Mouse (Mus musculus): ENCODE results near the gene Phc1. TPM values are rescaled to one million over a fixed set of nuclear protein-coding genes. Genes with fewer than 3 reads are reported as not detected.
"Not testable (repeated sequence)": the region's sequence is repeated elsewhere in the genome, so short reads cannot be mapped to it uniquely, and the experiment has no call there.

Gene Phc1
- polyA plus RNA-seq (2016; fragmentation: Nextera tagmentation; extraction: Ambion mirVana), result 26.6 and 29.3 TPM in 2 replicates

- Histone ChIP-seq H3K27me3 (ENCODE audit: low read depth, poor library complexity, severe bottlenecking) (no peaks in the 10 kb centered on the region), H3K36me3 (peaks cover 12% of the 10 kb centered on the region), H3K9me3 (replicated peaks) (no peaks in the 10 kb centered on the region), H3K4me3 (peak within 1 kb of the TSS; percentile 80), H3K27ac (replicated peaks) (peak within 1 kb of the TSS; percentile 96), H3K4me1 (peaks cover 43% of the 10 kb centered on the region)
- no peak for DNase-seq (ENCODE audit: low spot score)
- WGBS, result under 1% methylated on average over 17 of the region's 17 CpGs
Measured at GRCm38 (mm10) chr6:122340349-122341000, at the start of gene Phc1. Phc1 (minus strand) TSS chr6:122340561.

GRCm38 (mm10) chr6:122389986-122390385 is 49.6 kb upstream of the Phc1 start:
- H3K27ac ChIP-seq (replicated peaks); H3K27me3 ChIP-seq (ENCODE audit: low read depth, poor library complexity, severe bottlenecking); H3K9me3 ChIP-seq (replicated peaks); H3K36me3 ChIP-seq; DNase-seq (ENCODE audit: low spot score); H3K4me1 ChIP-seq; H3K4me3 ChIP-seq: not testable (repeated sequence)
- WGBS, result 71% methylated on average over 3 of the region's 3 CpGs

GRCm38 (mm10) chr6:122387177-122388028 is 47.0 kb upstream of the Phc1 start:
- H3K4me3 ChIP-seq; H3K27me3 ChIP-seq (ENCODE audit: low read depth, poor library complexity, severe bottlenecking); H3K36me3 ChIP-seq; H3K9me3 ChIP-seq (replicated peaks); H3K4me1 ChIP-seq; DNase-seq (ENCODE audit: low spot score); H3K27ac ChIP-seq (replicated peaks): not testable (repeated sequence)
- WGBS, result 92% methylated on average over 12 of the region's 12 CpGs

- DNase-seq (ENCODE audit: low spot score), result no peak
Measured at GRCm38 (mm10) chr6:122385724-122386123, 45.4 kb upstream of the Phc1 start.

GRCm38 (mm10) chr6:122384886-122385285 is 44.5 kb upstream of the Phc1 start:
- Histone ChIP-seq H3K27ac (replicated peaks) (no peak overlapping the region), H3K4me3 (no peak overlapping the region), H3K9me3 (replicated peaks) (no peaks in the 10 kb centered on the region), H3K27me3 (ENCODE audit: low read depth, poor library complexity, severe bottlenecking) (no peaks in the 10 kb centered on the region), H3K36me3 (no peaks in the 10 kb centered on the region), H3K4me1 (no peaks in the 10 kb centered on the region)
- DNase-seq (ENCODE audit: low spot score), result no peak
- WGBS, result 94% methylated on average over 13 of the region's 13 CpGs

More at GRCm38 (mm10) chr6:122385724-122386123, 45.4 kb upstream of the Phc1 start:
- H3K9me3 ChIP-seq (replicated peaks), result no peaks in the 10 kb centered on the region
- WGBS, result 80% methylated on average over 5 of the region's 5 CpGs
- H3K36me3 ChIP-seq, result no peaks in the 10 kb centered on the region
- no peaks in the 10 kb centered on the region for H3K27me3 ChIP-seq (ENCODE audit: low read depth, poor library complexity, severe bottlenecking)
- H3K27ac ChIP-seq (replicated peaks), result no peak overlapping the region
- H3K4me1 ChIP-seq, result no peaks in the 10 kb centered on the region
- H3K4me3 ChIP-seq, result no peak overlapping the region

GRCm38 (mm10) chr6:122383211-122383610 is 42.9 kb upstream of the Phc1 start:
- no peak for DNase-seq (ENCODE audit: low spot score)
- Histone ChIP-seq H3K27me3 (ENCODE audit: low read depth, poor library complexity, severe bottlenecking) (no peaks in the 10 kb centered on the region), H3K9me3 (replicated peaks) (no peaks in the 10 kb centered on the region), H3K4me1 (no peaks in the 10 kb centered on the region), H3K4me3 (no peak overlapping the region), H3K36me3 (no peaks in the 10 kb centered on the region), H3K27ac (replicated peaks) (no peak overlapping the region)
- WGBS, result 82% methylated on average over 5 of the region's 5 CpGs

- no peaks in the 10 kb centered on the region for H3K27me3 ChIP-seq (ENCODE audit: low read depth, poor library complexity, severe bottlenecking)
- H3K4me3 ChIP-seq, result no peak overlapping the region
- WGBS, result 79% methylated on average over 8 of the region's 8 CpGs
- no peaks in the 10 kb centered on the region for H3K4me1 ChIP-seq
- DNase-seq (ENCODE audit: low spot score), result no peak
- H3K36me3 ChIP-seq, result no peaks in the 10 kb centered on the region
- H3K9me3 ChIP-seq (replicated peaks), result no peaks in the 10 kb centered on the region
- H3K27ac ChIP-seq (replicated peaks), result no peak overlapping the region
Measured at GRCm38 (mm10) chr6:122382046-122382445, 41.7 kb upstream of the Phc1 start.

GRCm38 (mm10) chr6:122368245-122368644 is 27.9 kb upstream of the Phc1 start:
- Histone ChIP-seq H3K4me3 (no peak overlapping the region), H3K36me3 (no peaks in the 10 kb centered on the region), H3K4me1 (no peaks in the 10 kb centered on the region), H3K27ac (replicated peaks) (no peak overlapping the region), H3K9me3 (replicated peaks) (no peaks in the 10 kb centered on the region), H3K27me3 (ENCODE audit: low read depth, poor library complexity, severe bottlenecking) (no peaks in the 10 kb centered on the region)
- no peak for DNase-seq (ENCODE audit: low spot score)
- 92% methylated on average over 3 of the region's 3 CpGs for WGBS

GRCm38 (mm10) chr6:122366976-122367375 is 26.6 kb upstream of the Phc1 start:
- Histone ChIP-seq H3K9me3 (replicated peaks) (0 out of 2 replicates have a peak, but pooled peaks cover 3% of the 10 kb centered on the region), H3K4me3 (no peak overlapping the region)
- WGBS, result 58% methylated on average over 3 of the region's 3 CpGs

GRCm38 (mm10) chr6:122366287-122366686 is 25.9 kb upstream of the Phc1 start:
- no peaks in the 10 kb centered on the region for H3K27me3 ChIP-seq (ENCODE audit: low read depth, poor library complexity, severe bottlenecking)
- H3K9me3 ChIP-seq (replicated peaks), result 0 out of 2 replicates have a peak, but pooled peaks cover 3% of the 10 kb centered on the region
- H3K4me1 ChIP-seq, result no peaks in the 10 kb centered on the region
- no peak for DNase-seq (ENCODE audit: low spot score)
- 44% methylated on average over 2 of the region's 2 CpGs for WGBS
- H3K4me3 ChIP-seq, result no peak overlapping the region
- H3K36me3 ChIP-seq, result no peaks in the 10 kb centered on the region
- H3K27ac ChIP-seq (replicated peaks), result no peak overlapping the region

More at GRCm38 (mm10) chr6:122366976-122367375, 26.6 kb upstream of the Phc1 start:
- H3K27me3 ChIP-seq (ENCODE audit: low read depth, poor library complexity, severe bottlenecking), result no peaks in the 10 kb centered on the region
- H3K4me1 ChIP-seq, result no peaks in the 10 kb centered on the region
- no peak for DNase-seq (ENCODE audit: low spot score)
- no peak overlapping the region for H3K27ac ChIP-seq (replicated peaks)
- no peaks in the 10 kb centered on the region for H3K36me3 ChIP-seq

GRCm38 (mm10) chr6:122365706-122366105 is 25.3 kb upstream of the Phc1 start:
- H3K27ac ChIP-seq (replicated peaks), result no peak overlapping the region
- 58% methylated on average over 3 of the region's 3 CpGs for WGBS
- H3K36me3 ChIP-seq, result no peaks in the 10 kb centered on the region
- DNase-seq (ENCODE audit: low spot score), result no peak
- H3K9me3 ChIP-seq (replicated peaks), result 0 out of 2 replicates have a peak, but pooled peaks cover 3% of the 10 kb centered on the region
- no peak overlapping the region for H3K4me3 ChIP-seq
- H3K4me1 ChIP-seq, result no peaks in the 10 kb centered on the region
- H3K27me3 ChIP-seq (ENCODE audit: low read depth, poor library complexity, severe bottlenecking), result no peaks in the 10 kb centered on the region

GRCm38 (mm10) chr6:122357089-122357488 is 16.7 kb upstream of the Phc1 start:
- H3K4me1 ChIP-seq, result no peaks in the 10 kb centered on the region
- H3K36me3 ChIP-seq, result no peaks in the 10 kb centered on the region
- no peak overlapping the region for H3K4me3 ChIP-seq
- no peak for DNase-seq (ENCODE audit: low spot score)
- no peaks in the 10 kb centered on the region for H3K9me3 ChIP-seq (replicated peaks)
- H3K27ac ChIP-seq (replicated peaks), result no peak overlapping the region
- no peaks in the 10 kb centered on the region for H3K27me3 ChIP-seq (ENCODE audit: low read depth, poor library complexity, severe bottlenecking)
- WGBS, result 84% methylated on average over 1 of the region's 1 CpGs

GRCm38 (mm10) chr6:122355909-122356308 is 15.5 kb upstream of the Phc1 start:
- Histone ChIP-seq H3K27me3 (ENCODE audit: low read depth, poor library complexity, severe bottlenecking) (no peaks in the 10 kb centered on the region), H3K4me3 (no peak overlapping the region), H3K36me3 (no peaks in the 10 kb centered on the region), H3K9me3 (replicated peaks) (no peaks in the 10 kb centered on the region), H3K4me1 (no peaks in the 10 kb centered on the region), H3K27ac (replicated peaks) (no peak overlapping the region)
- 66% methylated on average over 9 of the region's 9 CpGs for WGBS
- no peak for DNase-seq (ENCODE audit: low spot score)

Measured in midbrain, embryonic 10.5 days (tissue).